Comparison of ENCODE assay signal across 8 mouse cellular contexts in the genomic region with DNA sequence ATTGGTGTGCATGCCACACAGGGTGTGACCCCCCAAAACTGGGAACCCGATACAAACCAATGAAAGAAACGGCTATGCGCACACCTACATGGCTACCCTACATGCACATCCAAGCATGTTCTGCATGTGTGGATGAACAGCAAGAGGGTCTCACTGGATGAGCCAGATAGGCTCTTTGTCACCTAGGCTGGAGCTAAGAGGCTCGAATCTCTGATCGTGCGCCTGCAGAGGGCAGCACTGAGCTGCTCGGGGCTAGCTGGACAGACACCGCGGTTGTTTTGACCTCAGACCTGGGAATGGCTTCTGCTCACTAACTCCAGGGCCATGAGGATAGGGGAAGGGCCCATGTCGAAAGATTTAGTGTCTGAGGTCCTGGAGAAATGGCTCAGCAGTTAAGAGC. TPM values are rescaled to one million over a fixed set of nuclear protein-coding genes. Genes with fewer than 3 reads are reported as not detected.
DNase-seq lines count a peak whose midpoint lies in the region; ATAC-seq and TF ChIP-seq lines count a peak whose summit lies in the region.

No protein-coding gene starts in this region.

- peak; percentile 15 for TF ChIP-seq RAD21 in MEL (IDR thresholded peaks at IDR 0.05; ENCODE audit: low read depth, low read length)

- no peak overlapping the region for H3K9ac ChIP-seq in MEL (ENCODE audit: control insufficient read depth, low read depth, low read length, poor library complexity, severe bottlenecking)

- ATAC-seq in hematopoietic stem cell, adult 5-6 weeks (replicated peaks in 1 of 2; ENCODE audit: insufficient read depth in 1 of 2, low FRiP score in 2 of 2, low TSS enrichment in 1 of 2, low read depth in 1 of 2, poor library complexity in 2 of 2, severe bottlenecking in 2 of 2) = peak; percentile 60 to 70; a peak in 3 of 4 replicates

- no peak overlapping the region for H3K4me3 ChIP-seq in MEL (ENCODE audit: control insufficient read depth in 1 of 2, insufficient read depth in 1 of 2, low read depth in 2 of 2, low read length in 2 of 2)
- H3K4me3 ChIP-seq in bone marrow, adult 2 months (replicated peaks; ENCODE audit: control insufficient read depth, low read depth, low read length) = no peak overlapping the region
- H3K4me3 ChIP-seq in forebrain, embryonic 10.5 days = no peak overlapping the region
- no peak overlapping the region for H3K4me3 ChIP-seq in midbrain, embryonic 10.5 days

- no peaks in the 10 kb centered on the region for H3K9me3 ChIP-seq in MEL (replicated peaks; ENCODE audit: insufficient read depth, low read length)
- H3K9me3 ChIP-seq in forebrain, embryonic 10.5 days = no peaks in the 10 kb centered on the region
- no peaks in the 10 kb centered on the region for H3K9me3 ChIP-seq in midbrain, embryonic 10.5 days (replicated peaks)

- no peak overlapping the region for H3K27ac ChIP-seq in MEL (ENCODE audit: control insufficient read depth, low read depth, low read length)
- H3K27ac ChIP-seq in bone marrow, adult 2 months (ENCODE audit: control insufficient read depth, insufficient read depth, low read depth, low read length, poor library complexity) = no peak overlapping the region
- peak overlapping the region; percentile 54; the same call in 1 of the 2 replicates for H3K27ac ChIP-seq in forebrain, embryonic 10.5 days
- H3K27ac ChIP-seq in midbrain, embryonic 10.5 days (replicated peaks) = peak overlapping the region; percentile 64

- no peaks in the 10 kb centered on the region; a peak in 1 of 4 replicates for H3K27me3 ChIP-seq in MEL (ENCODE audit: control insufficient read depth in 1 of 2, insufficient read depth in 2 of 2, low read length in 2 of 2)
- H3K27me3 ChIP-seq in forebrain, embryonic 10.5 days (ENCODE audit: poor library complexity, severe bottlenecking) = no peaks in the 10 kb centered on the region
- H3K27me3 ChIP-seq in midbrain, embryonic 10.5 days (ENCODE audit: low read depth, poor library complexity, severe bottlenecking) = no peaks in the 10 kb centered on the region

- WGBS in bone marrow, adult 2 months = 23% methylated on average over 10 of the region's 10 CpGs
- whole genome bisulfite sequencing in forebrain, embryonic 10.5 days = 21% methylated on average over 10 of the region's 10 CpGs
- WGBS in midbrain, embryonic 10.5 days = 25% methylated on average over 10 of the region's 10 CpGs

- no peaks in the 10 kb centered on the region for H3K79me2 ChIP-seq in MEL (ENCODE audit: control insufficient read depth, insufficient read depth, low read length, poor library complexity)

- TF ChIP-seq POLR2A in MEL (IDR thresholded peaks at IDR 0.05; ENCODE audit: control insufficient read depth in 1 of 2, insufficient read depth in 1 of 2, low read depth in 1 of 2, low read length in 2 of 2, poor library complexity in 1 of 2) = no peak
- TF ChIP-seq POLR2A in bone marrow, adult 2 months (IDR thresholded peaks at IDR 0.05; ENCODE audit: borderline replicate concordance, control insufficient read depth, low read depth, low read length) = no peak

- no peak for TF ChIP-seq EP300 in MEL (IDR thresholded peaks at IDR 0.05; ENCODE audit: low read depth in 1 of 2, low read length in 2 of 2)

- DNase-seq in MEL (ENCODE audit: low read depth, low spot score) = peak; percentile 77
- peak; percentile 78 for DNase-seq in forebrain, embryonic 10.5 days (ENCODE audit: extremely low spot score, low spot score)
- DNase-seq in left cerebral cortex, adult 11 months (ENCODE audit: low spot score) = peak; percentile 38
- peak; percentile 84 for DNase-seq in midbrain, embryonic 10.5 days (ENCODE audit: low spot score)
- DNase-seq in right cerebral cortex, postnatal 36 days (ENCODE audit: low spot score in 2 of 2) = peak; percentile 18 to 40
- peak; percentile 62 to 86 for DNase-seq in urinary bladder, postnatal 4 days (ENCODE audit: low spot score in 2 of 2)

- no peaks in the 10 kb centered on the region for H3K36me3 ChIP-seq in MEL (ENCODE audit: control insufficient read depth in 1 of 2, insufficient read depth in 2 of 2, low read length in 2 of 2)
- H3K36me3 ChIP-seq in forebrain, embryonic 10.5 days (replicated peaks) = no peaks in the 10 kb centered on the region
- H3K36me3 ChIP-seq in midbrain, embryonic 10.5 days = no peaks in the 10 kb centered on the region

- no peaks in the 10 kb centered on the region for H3K4me1 ChIP-seq in MEL (ENCODE audit: control insufficient read depth in 1 of 2, insufficient read depth in 2 of 2, low read length in 2 of 2)
- no peaks in the 10 kb centered on the region; the same call in 1 of the 2 replicates for H3K4me1 ChIP-seq in bone marrow, adult 2 months (ENCODE audit: control insufficient read depth, insufficient read depth, low read length)
- H3K4me1 ChIP-seq in forebrain, embryonic 10.5 days = peaks cover 17% of the 10 kb centered on the region
- peaks cover 15% of the 10 kb centered on the region for H3K4me1 ChIP-seq in midbrain, embryonic 10.5 days

- peak; percentile 83 to 97 (median 90) for TF ChIP-seq CTCF in MEL (IDR thresholded peaks at IDR 0.05 in 2 of 3, conservative IDR thresholded peaks at IDR 0.05 in 1 of 3; ENCODE audit: control insufficient read depth in 1 of 3, insufficient read depth in 1 of 3, low read depth in 2 of 3, low read length in 3 of 3, poor library complexity in 1 of 3, severe bottlenecking in 1 of 3)
- peak; percentile 88 for TF ChIP-seq CTCF in bone marrow, adult 2 months (IDR thresholded peaks at IDR 0.05; ENCODE audit: control insufficient read depth, insufficient read depth, low read length)

TF ChIP-seq in MEL, 35 proteins besides CTCF, POLR2A, EP300 and RAD21:
- TF ChIP-seq GABPA (IDR thresholded peaks at IDR 0.05; ENCODE audit: low read depth, low read length) (no peak), ETS1 (IDR thresholded peaks at IDR 0.05; ENCODE audit: low read depth, low read length) (no peak), MYC (IDR thresholded peaks at IDR 0.05; ENCODE audit: low read depth, low read length) (no peak), SMC3 (IDR thresholded peaks at IDR 0.05; ENCODE audit: low read depth, low read length) (peak; percentile 66)

RNA-seq across cellular contexts. Expression of a gene that starts 12.9 kb away (rescaled TPM):
- total RNA-seq in MEL (2012; rRNA removed) = not detected in 2 replicates
- polyA plus RNA-seq in MEL (2012; ENCODE audit: insufficient read depth in 1 of 2, insufficient read length in 2 of 2, low read depth in 1 of 2, low replicate concordance in 2 of 2, missing spikeins in 1 of 2) = not detected
- 2.1 TPM in 1 of 2 replicates, not detected in the other for polyA plus RNA-seq in bone marrow, adult 2 months (2011; ENCODE audit: insufficient read depth, insufficient read length, low replicate concordance, missing spikeins)
- not detected in 2 replicates for polyA plus RNA-seq in forebrain, embryonic 10.5 days (2016; fragmentation: Nextera tagmentation; extraction: Ambion mirVana)
- not detected in 2 replicates for total RNA-seq in hematopoietic stem cell, adult 5-6 weeks (2017)
- polyA plus RNA-seq in midbrain, embryonic 10.5 days (2016; fragmentation: Nextera tagmentation; extraction: Ambion mirVana) = not detected in 2 replicates

RNA-seq across cellular contexts. Expression of a gene that starts 21.7 kb away (rescaled TPM):
- total RNA-seq in MEL (2012; rRNA removed) = not detected in 2 replicates
- not detected for polyA plus RNA-seq in MEL (2012; ENCODE audit: insufficient read depth in 1 of 2, insufficient read length in 2 of 2, low read depth in 1 of 2, low replicate concordance in 2 of 2, missing spikeins in 1 of 2)
- 2.1 TPM in 1 of 2 replicates, not detected in the other for polyA plus RNA-seq in bone marrow, adult 2 months (2011; ENCODE audit: insufficient read depth, insufficient read length, low replicate concordance, missing spikeins)
- polyA plus RNA-seq in forebrain, embryonic 10.5 days (2016; fragmentation: Nextera tagmentation; extraction: Ambion mirVana) = not detected in 2 replicates
- total RNA-seq in hematopoietic stem cell, adult 5-6 weeks (2017) = 0.44 TPM in 1 of 2 replicates, not detected in the other
- polyA plus RNA-seq in midbrain, embryonic 10.5 days (2016; fragmentation: Nextera tagmentation; extraction: Ambion mirVana) = 0.12 and 0.16 TPM in 2 replicates

RNA-seq across cellular contexts. Expression of a gene that starts 33.8 kb away (rescaled TPM):
- not detected in 2 replicates for total RNA-seq in MEL (2012; rRNA removed)
- not detected for polyA plus RNA-seq in MEL (2012; ENCODE audit: insufficient read depth in 1 of 2, insufficient read length in 2 of 2, low read depth in 1 of 2, low replicate concordance in 2 of 2, missing spikeins in 1 of 2)
- not detected in 2 replicates for polyA plus RNA-seq in bone marrow, adult 2 months (2011; ENCODE audit: insufficient read depth, insufficient read length, low replicate concordance, missing spikeins)
- not detected in 2 replicates for polyA plus RNA-seq in forebrain, embryonic 10.5 days (2016; fragmentation: Nextera tagmentation; extraction: Ambion mirVana)
- total RNA-seq in hematopoietic stem cell, adult 5-6 weeks (2017) = not detected in 2 replicates
- not detected in 2 replicates for polyA plus RNA-seq in midbrain, embryonic 10.5 days (2016; fragmentation: Nextera tagmentation; extraction: Ambion mirVana)

RNA-seq across cellular contexts. Expression of a gene that starts 37.1 kb away (rescaled TPM):
- total RNA-seq in MEL (2012; rRNA removed) = 320 and 383 TPM in 2 replicates
- 100 to 1,000 TPM; 289 to 926 TPM for polyA plus RNA-seq in MEL (2012; ENCODE audit: insufficient read depth in 1 of 2, insufficient read length in 2 of 2, low read depth in 1 of 2, low replicate concordance in 2 of 2, missing spikeins in 1 of 2)
- polyA plus RNA-seq in bone marrow, adult 2 months (2011; ENCODE audit: insufficient read depth, insufficient read length, low replicate concordance, missing spikeins) = 807 and 1,107 TPM in 2 replicates
- polyA plus RNA-seq in forebrain, embryonic 10.5 days (2016; fragmentation: Nextera tagmentation; extraction: Ambion mirVana) = 1,690 and 1,733 TPM in 2 replicates
- total RNA-seq in hematopoietic stem cell, adult 5-6 weeks (2017) = 225 and 235 TPM in 2 replicates
- 1,709 and 1,814 TPM in 2 replicates for polyA plus RNA-seq in midbrain, embryonic 10.5 days (2016; fragmentation: Nextera tagmentation; extraction: Ambion mirVana)

RNA-seq across cellular contexts. Expression of a gene that starts 51.7 kb away (rescaled TPM):
- total RNA-seq in MEL (2012; rRNA removed) = not detected in 2 replicates
- not detected for polyA plus RNA-seq in MEL (2012; ENCODE audit: insufficient read depth in 1 of 2, insufficient read length in 2 of 2, low read depth in 1 of 2, low replicate concordance in 2 of 2, missing spikeins in 1 of 2)
- not detected in 2 replicates for polyA plus RNA-seq in bone marrow, adult 2 months (2011; ENCODE audit: insufficient read depth, insufficient read length, low replicate concordance, missing spikeins)
- polyA plus RNA-seq in forebrain, embryonic 10.5 days (2016; fragmentation: Nextera tagmentation; extraction: Ambion mirVana) = not detected in 2 replicates
- not detected in 2 replicates for total RNA-seq in hematopoietic stem cell, adult 5-6 weeks (2017)
- 0.56 TPM in 1 of 2 replicates, not detected in the other for polyA plus RNA-seq in midbrain, embryonic 10.5 days (2016; fragmentation: Nextera tagmentation; extraction: Ambion mirVana)

Comparison
In these comparisons a context has a peak if more than half of its experiments do, and no peak if none do; other contexts are left out.
1. DNase-seq: peak in every context shown above with its lines; median percentile 84 in midbrain, embryonic 10.5 days; 78 in forebrain, embryonic 10.5 days; 77 in MEL; 74 in urinary bladder, postnatal 4 days; 38 in left cerebral cortex, adult 11 months; 29 in right cerebral cortex, postnatal 36 days.
2. H3K27ac ChIP-seq: peak in forebrain, embryonic 10.5 days (single experiment) and midbrain, embryonic 10.5 days (single experiment); none in MEL (single experiment) and bone marrow, adult 2 months (single experiment).